ENCODE assay signal across 13 mouse cellular contexts in genomic region chr11:105953402-105953801, GRCm38 (mm10). TPM values are rescaled to one million over a fixed set of nuclear protein-coding genes. Genes with fewer than 3 reads are reported as not detected.
DNase-seq lines count a peak whose midpoint lies in the region; ATAC-seq lines count a peak whose summit lies in the region.
"Had no signal": no experiment of that assay in that cellular context is flagged by ENCODE, and none has a peak within 500 bp of the region (broad histone marks: within the 10 kb centered on the region; RNA-seq: fewer than 3 reads in every experiment).

No protein-coding gene starts in this region.

- WGBS in embryonic facial prominence, embryonic 10.5 days, result 80% methylated on average over 6 of the region's 6 CpGs
- 61% methylated on average over 6 of the region's 6 CpGs for WGBS in stomach, embryonic 16.5 days
- 80% methylated on average over 6 of the region's 6 CpGs for whole genome bisulfite sequencing in neural tube, embryonic 15.5 days

- 0 out of 2 replicates have a peak overlapping the region, but pooled peaks have one; percentile 4 for H3K27ac ChIP-seq in embryonic facial prominence, embryonic 10.5 days (replicated peaks)
- peak overlapping the region; percentile 48 for H3K27ac ChIP-seq in stomach, embryonic 16.5 days (ENCODE audit: low read length)
- H3K27ac ChIP-seq in neural tube, embryonic 15.5 days (replicated peaks), result no peak overlapping the region
- H3K27ac ChIP-seq: lung, embryonic 15.5 days; neural tube, embryonic 13.5 days had no signal

- no peak overlapping the region for H3K4me2 ChIP-seq in stomach, embryonic 16.5 days (ENCODE audit: low read depth, low read length)
- no peak overlapping the region for H3K4me2 ChIP-seq in neural tube, embryonic 15.5 days
- H3K4me2 ChIP-seq: lung, embryonic 15.5 days; neural tube, embryonic 13.5 days had no signal

- ATAC-seq in stomach, embryonic 16.5 days (ENCODE audit: insufficient read depth, low FRiP score), result peak; percentile 58; the same call in 1 of the 2 replicates
- ATAC-seq in neural tube, embryonic 15.5 days (ENCODE audit: low FRiP score), result no peak

- 0 out of 2 replicates have a peak, but pooled peaks cover under 1% of the 10 kb centered on the region for H3K27me3 ChIP-seq in embryonic facial prominence, embryonic 10.5 days (replicated peaks; ENCODE audit: low read depth, poor library complexity, severe bottlenecking)
- no peaks in the 10 kb centered on the region for H3K27me3 ChIP-seq in stomach, embryonic 16.5 days (ENCODE audit: control insufficient read depth, insufficient read depth, low read length)
- H3K27me3 ChIP-seq in neural tube, embryonic 15.5 days (replicated peaks), result 0 out of 2 replicates have a peak, but pooled peaks cover 3% of the 10 kb centered on the region
- H3K27me3 ChIP-seq: lung, embryonic 15.5 days; neural tube, embryonic 13.5 days had no signal

- peaks cover 22% of the 10 kb centered on the region for H3K4me1 ChIP-seq in embryonic facial prominence, embryonic 10.5 days
- no peaks in the 10 kb centered on the region for H3K4me1 ChIP-seq in stomach, embryonic 16.5 days (ENCODE audit: control insufficient read depth, insufficient read depth, low read length)
- H3K4me1 ChIP-seq in neural tube, embryonic 15.5 days, result no peaks in the 10 kb centered on the region
- H3K4me1 ChIP-seq: neural tube, embryonic 13.5 days had no signal

- no peaks in the 10 kb centered on the region for H3K36me3 ChIP-seq in embryonic facial prominence, embryonic 10.5 days (replicated peaks)
- no peaks in the 10 kb centered on the region for H3K36me3 ChIP-seq in stomach, embryonic 16.5 days (ENCODE audit: control insufficient read depth, insufficient read depth, low read length)
- H3K36me3 ChIP-seq in neural tube, embryonic 15.5 days, result no peaks in the 10 kb centered on the region
- H3K36me3 ChIP-seq: lung, embryonic 15.5 days; neural tube, embryonic 13.5 days had no signal

- intact Hi-C loops in heart, postnatal 25 days (cut with DNase I), result no loop called here

- peak; percentile 50 for DNase-seq in urinary bladder, postnatal 25 days (ENCODE audit: low spot score)
- no peak for DNase-seq in urinary bladder, adult 2 months (ENCODE audit: low spot score)
- no peak for DNase-seq in embryonic facial prominence, embryonic 10.5 days (ENCODE audit: low spot score)
- DNase-seq in heart, postnatal 25 days (ENCODE audit: low spot score), result peak; percentile 73
- DNase-seq in frontal cortex, postnatal 10 days (ENCODE audit: low spot score in 2 of 2), result no peak
- DNase-seq in right cerebral cortex, adult 18-20 months, result no peak
- DNase-seq: cerebellum, postnatal 36 days had no signal

- H3K9me3 ChIP-seq in embryonic facial prominence, embryonic 10.5 days, result no peaks in the 10 kb centered on the region
- H3K9me3 ChIP-seq in stomach, embryonic 16.5 days (replicated peaks; ENCODE audit: control insufficient read depth, low read length), result no peaks in the 10 kb centered on the region
- no peaks in the 10 kb centered on the region for H3K9me3 ChIP-seq in neural tube, embryonic 15.5 days (replicated peaks)
- H3K9me3 ChIP-seq: lung, embryonic 15.5 days; neural tube, embryonic 13.5 days had no signal

- no peak overlapping the region for H3K4me3 ChIP-seq in embryonic facial prominence, embryonic 10.5 days
- H3K4me3 ChIP-seq in stomach, embryonic 16.5 days (replicated peaks; ENCODE audit: low read length), result no peak overlapping the region
- no peak overlapping the region for H3K4me3 ChIP-seq in neural tube, embryonic 15.5 days (replicated peaks)
- H3K4me3 ChIP-seq: lung, embryonic 15.5 days; neural tube, embryonic 13.5 days had no signal

- H3K9ac ChIP-seq in stomach, embryonic 16.5 days (ENCODE audit: low read length), result no peak overlapping the region
- no peak overlapping the region for H3K9ac ChIP-seq in neural tube, embryonic 15.5 days (replicated peaks)
- H3K9ac ChIP-seq: lung, embryonic 15.5 days; neural tube, embryonic 13.5 days had no signal

RNA-seq across cellular contexts. Expression of gene Cyb561, which starts 0.3 kb away (rescaled TPM):
- polyA plus RNA-seq in urinary bladder, adult 2 months (2012; rRNA removed), result 25.2 and 26.9 TPM in 2 replicates
- 13.2 and 14.0 TPM in 2 replicates for polyA plus RNA-seq in embryonic facial prominence, embryonic 10.5 days (2016; fragmentation: Nextera tagmentation; extraction: Ambion mirVana)
- 10 to 100 TPM in 1 of 2 experiments, 1 to 10 TPM in 1; 7.9 to 11.9 TPM for total RNA-seq in heart, postnatal 25 days (2021)
- 45.6 and 54.7 TPM in 2 replicates for polyA plus RNA-seq in stomach, embryonic 16.5 days (2015; fragmentation: Nextera tagmentation; extraction: Ambion mirVana)
- polyA plus RNA-seq in neural tube, embryonic 15.5 days (2015; fragmentation: Nextera tagmentation; extraction: Ambion mirVana), result 41.3 and 42.2 TPM in 2 replicates

RNA-seq across cellular contexts. Expression of gene Ace, which starts 14.3 kb away (rescaled TPM):
- 13.6 and 16.5 TPM in 2 replicates for polyA plus RNA-seq in urinary bladder, adult 2 months (2012; rRNA removed)
- polyA plus RNA-seq in embryonic facial prominence, embryonic 10.5 days (2016; fragmentation: Nextera tagmentation; extraction: Ambion mirVana), result 0.45 and 0.50 TPM in 2 replicates
- total RNA-seq in heart, postnatal 25 days (2021), result 10 to 100 TPM; 25.2 to 26.9 TPM
- 3.3 and 3.5 TPM in 2 replicates for polyA plus RNA-seq in stomach, embryonic 16.5 days (2015; fragmentation: Nextera tagmentation; extraction: Ambion mirVana)
- polyA plus RNA-seq in neural tube, embryonic 15.5 days (2015; fragmentation: Nextera tagmentation; extraction: Ambion mirVana), result 4.1 and 4.2 TPM in 2 replicates

RNA-seq across cellular contexts. Expression of gene Ace3, which starts 41.1 kb away (rescaled TPM):
- not detected in 2 replicates for polyA plus RNA-seq in urinary bladder, adult 2 months (2012; rRNA removed)
- polyA plus RNA-seq in embryonic facial prominence, embryonic 10.5 days (2016; fragmentation: Nextera tagmentation; extraction: Ambion mirVana), result not detected in 2 replicates
- total RNA-seq in heart, postnatal 25 days (2021), result not detected
- polyA plus RNA-seq in stomach, embryonic 16.5 days (2015; fragmentation: Nextera tagmentation; extraction: Ambion mirVana), result not detected in 2 replicates
- polyA plus RNA-seq in neural tube, embryonic 15.5 days (2015; fragmentation: Nextera tagmentation; extraction: Ambion mirVana), result not detected in 2 replicates
- total RNA-seq: gastrocnemius, adult 8-10 months; left cerebral cortex, adult 18-20 months had no signal
- polyA plus RNA-seq: neural tube, embryonic 13.5 days had no signal

RNA-seq across cellular contexts. Expression of gene Kcnh6, which starts 54.5 kb away (rescaled TPM):
- 0.04 TPM in 2 replicates for polyA plus RNA-seq in urinary bladder, adult 2 months (2012; rRNA removed)
- 0.30 and 0.48 TPM in 2 replicates for polyA plus RNA-seq in embryonic facial prominence, embryonic 10.5 days (2016; fragmentation: Nextera tagmentation; extraction: Ambion mirVana)
- under 1 TPM in 1 of 2 experiments, not detected in 1; 0.39 TPM for total RNA-seq in heart, postnatal 25 days (2021)
- polyA plus RNA-seq in stomach, embryonic 16.5 days (2015; fragmentation: Nextera tagmentation; extraction: Ambion mirVana), result 0.46 and 0.92 TPM in 2 replicates
- 3.6 and 4.2 TPM in 2 replicates for polyA plus RNA-seq in neural tube, embryonic 15.5 days (2015; fragmentation: Nextera tagmentation; extraction: Ambion mirVana)
- total RNA-seq: gastrocnemius, adult 8-10 months had no signal

Comparison
In these comparisons a context has a peak if more than half of its experiments do, and no peak if none do; other contexts are left out.
1. DNase-seq: peak in urinary bladder, postnatal 25 days (single experiment) and heart, postnatal 25 days (single experiment); none in urinary bladder, adult 2 months (single experiment), embryonic facial prominence, embryonic 10.5 days (single experiment), frontal cortex, postnatal 10 days (0 of 2) and right cerebral cortex, adult 18-20 months (single experiment).